Mouse (Mus musculus): Measurements from ENCODE around the gene Ssr3.
A peak's percentile ranks its signal among the peaks of the same experiment; 100 is the strongest.
"Not testable (repeated sequence)": the region's sequence is repeated elsewhere in the genome, so short reads cannot be mapped to it uniquely, and the experiment has no call there.

Gene Ssr3

GRCm38 (mm10) chr3:65392421-65392817 is at the start of gene Ssr3:
Gene Ssr3, minus strand, starts transcription at chr3:65392623.
- peak; percentile 95 for DNase-seq (ENCODE audit: low read depth, low spot score)

GRCm38 (mm10) chr3:65441586-65442111 is 49.2 kb upstream of the Ssr3 start:
- no peak for DNase-seq (ENCODE audit: low read depth, low spot score)

GRCm38 (mm10) chr3:65438511-65439228 is 46.2 kb upstream of the Ssr3 start:
- no peak for DNase-seq (ENCODE audit: low read depth, low spot score)

- DNase-seq (ENCODE audit: low read depth, low spot score): no peak
These were observed 43.4 kb upstream of the Ssr3 start for GRCm38 (mm10) chr3:65435812-65436211.

- no peak for DNase-seq (ENCODE audit: low read depth, low spot score)
These were observed 42.7 kb upstream of the Ssr3 start for GRCm38 (mm10) chr3:65435101-65435571.

- DNase-seq (ENCODE audit: low read depth, low spot score): no peak
These were observed 39.8 kb upstream of the Ssr3 start for GRCm38 (mm10) chr3:65432236-65432635.

GRCm38 (mm10) chr3:65419706-65420105 is 27.3 kb upstream of the Ssr3 start:
- no peak for DNase-seq (ENCODE audit: low read depth, low spot score)

GRCm38 (mm10) chr3:65417913-65418594 is 25.6 kb upstream of the Ssr3 start:
- DNase-seq (ENCODE audit: low read depth, low spot score): no peak

GRCm38 (mm10) chr3:65416571-65416970 is 24.1 kb upstream of the Ssr3 start:
- no peak for DNase-seq (ENCODE audit: low read depth, low spot score)

- DNase-seq (ENCODE audit: low read depth, low spot score): no peak
These were observed 15.5 kb upstream of the Ssr3 start for GRCm38 (mm10) chr3:65407891-65408290.

- no peak for DNase-seq (ENCODE audit: low read depth, low spot score)
These were observed 13.4 kb upstream of the Ssr3 start for GRCm38 (mm10) chr3:65405781-65406180.

- no peak for DNase-seq (ENCODE audit: low read depth, low spot score)
These were observed 5.1 kb upstream of the Ssr3 start for GRCm38 (mm10) chr3:65397566-65397965.

- no peak for DNase-seq (ENCODE audit: low read depth, low spot score)
These were observed 4.5 kb upstream of the Ssr3 start for GRCm38 (mm10) chr3:65396835-65397504.

- not testable (repeated sequence) for DNase-seq (ENCODE audit: low read depth, low spot score)
These were observed 2.7 kb upstream of the Ssr3 start for GRCm38 (mm10) chr3:65395111-65395510.

GRCm38 (mm10) chr3:65391784-65392420 is 521 bp downstream of the Ssr3 start:
- DNase-seq (ENCODE audit: low read depth, low spot score): peak; percentile 31

GRCm38 (mm10) chr3:65391222-65391783 is 1.1 kb downstream of the Ssr3 start:
- DNase-seq (ENCODE audit: low read depth, low spot score): peak; percentile 9

- no peak for DNase-seq (ENCODE audit: low read depth, low spot score)
These were observed 6.7 kb downstream of the Ssr3 start for GRCm38 (mm10) chr3:65385771-65386170.

- DNase-seq (ENCODE audit: low read depth, low spot score): no peak
These were observed 8.0 kb downstream of the Ssr3 start for GRCm38 (mm10) chr3:65384431-65384830.

GRCm38 (mm10) chr3:65381094-65381493 is 11.3 kb downstream of the Ssr3 start:
- no peak for DNase-seq (ENCODE audit: low read depth, low spot score)

- peak; percentile 13 for DNase-seq (ENCODE audit: low read depth, low spot score)
These were observed 12.4 kb downstream of the Ssr3 start for GRCm38 (mm10) chr3:65379884-65380539.

GRCm38 (mm10) chr3:65378724-65379123 is 13.7 kb downstream of the Ssr3 start:
- no peak for DNase-seq (ENCODE audit: low read depth, low spot score)
